Mouse (Mus musculus) retina, postnatal 7 days (tissue): ENCODE results near the gene Gypa.

Experiments
- DNase-seq: peaks from one replicate; pipeline ENCODE4 v3.0.0-alpha.2; 2012; ENCODE audit warnings: low read depth, low spot score

Gypa gene

GRCm38 (mm10) chr8:80541836-80542235, 48.3 kb downstream of the Gypa start:
- DNase-seq: no peak

- no peak for DNase-seq
Measured at GRCm38 (mm10) chr8:80550436-80550835, 56.9 kb downstream of the Gypa start.

GRCm38 (mm10) chr8:80551303-80551702, 57.7 kb downstream of the Gypa start:
- no peak for DNase-seq

- DNase-seq: no peak
Measured at GRCm38 (mm10) chr8:80554991-80555390, 61.4 kb downstream of the Gypa start.
